Mouse (Mus musculus) midbrain, embryonic 11.5 days (tissue): ENCODE results near the gene Timm22. TPM values are rescaled to one million over a fixed set of nuclear protein-coding genes. Genes with fewer than 3 reads are reported as not detected.

ENCODE experiments used
- ATAC-seq: fragments of 200-750 bp; cut with Nextera tagmentation; 2 replicates; pipeline ENCODE4 v1.8.0; 2017; ENCODE audit warnings: moderate TSS enrichment, moderate library complexity; ENCODE audit not compliant: low FRiP score
- DNase-seq: peaks from one replicate; pipeline ENCODE4 v3.0.0; 2015; ENCODE audit warnings: low spot score; ENCODE audit errors: missing footprints
- H3K27ac ChIP-seq: fragments of 300-500 bp; sonication (generic); 2 replicates; pipeline ENCODE4 v1.5.1; 2014; ENCODE audit warnings: low read depth, low read length
- H3K27me3 ChIP-seq: fragments of 300-500 bp; sonication (generic); 2 replicates; pipeline ENCODE4 v1.6.1; 2014; ENCODE audit warnings: mild to moderate bottlenecking, low read length, moderate library complexity, mixed read lengths; ENCODE audit not compliant: control insufficient read depth, insufficient read depth
- H3K36me3 ChIP-seq: fragments of 300-500 bp; sonication (generic); 2 replicates; pipeline ENCODE4 v1.6.1; 2014; ENCODE audit warnings: mild to moderate bottlenecking, low read length, moderate library complexity, mixed read lengths; ENCODE audit not compliant: control insufficient read depth, insufficient read depth
- H3K4me1 ChIP-seq: fragments of 300-500 bp; sonication (generic); 2 replicates; pipeline ENCODE4 v1.6.1; 2014; ENCODE audit warnings: low read length; ENCODE audit not compliant: control insufficient read depth, insufficient read depth
- H3K4me2 ChIP-seq: fragments of 300-500 bp; sonication (generic); 2 replicates; pipeline ENCODE4 v1.6.1; 2014; ENCODE audit warnings: mild to moderate bottlenecking, moderate library complexity
- H3K4me3 ChIP-seq: fragments of 300-500 bp; sonication (generic); 2 replicates; pipeline ENCODE4 v1.5.1; 2014; ENCODE audit warnings: low read depth, low read length
- H3K9ac ChIP-seq: fragments of 300-500 bp; sonication (generic); 2 replicates; pipeline ENCODE4 v1.6.1; 2014; ENCODE audit warnings: low read length
- H3K9me3 ChIP-seq: fragments of 300-500 bp; sonication (generic); 2 replicates; pipeline ENCODE4 v1.6.1; 2016; ENCODE audit warnings: low read length; ENCODE audit not compliant: control insufficient read depth
- WGBS: fragments of 180-500 bp; shearing (Covaris S2); extraction: QIAGEN DNeasy Blood & Tissue Kit; methylation state at CpG from one replicate; pipeline ENCODE4 v1.1.7; 2014; 5-methylcytosine and 5-hydroxymethylcytosine counted together
- polyA plus RNA-seq: library from polyadenylated mRNA; unstranded; fragments of >200 nt; fragmentation: Nextera tagmentation; extraction: Ambion mirVana; gene quantifications from 2 replicates; pipeline ENCODE4 v1.2.1, GENCODE M21; 2014

Gene Timm22
- polyA plus RNA-seq, 1 experiment from 2014 or later = 117 TPM

DNA sequence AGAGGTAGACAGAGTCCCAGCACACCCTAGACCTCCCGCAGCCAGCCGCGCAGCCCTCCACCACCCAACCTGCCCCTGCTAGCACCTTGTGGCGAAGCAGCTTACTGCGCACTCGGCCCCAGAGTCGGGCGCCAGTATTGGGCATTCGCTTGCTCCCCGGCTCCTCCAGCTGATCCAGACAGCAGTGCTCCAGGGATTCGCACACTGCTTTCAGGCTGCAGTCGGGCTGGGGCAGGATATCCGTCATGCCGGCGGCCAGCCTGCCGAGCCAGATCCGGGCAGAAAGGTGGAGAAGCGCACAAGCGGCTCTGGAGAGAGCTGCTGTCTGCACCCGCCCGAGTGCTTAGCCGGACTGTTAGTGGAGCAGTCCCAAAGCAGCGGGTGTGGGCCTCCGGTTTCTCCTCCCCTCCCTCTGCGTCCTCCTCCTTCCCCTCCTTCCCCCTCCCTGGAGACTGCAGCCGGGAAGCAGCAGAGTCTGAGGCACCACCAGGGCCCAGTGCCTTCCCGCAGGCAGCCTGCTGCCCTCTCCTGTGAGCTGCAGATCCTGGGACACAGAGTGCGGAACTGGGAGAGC, 30.2 kb downstream of the Timm22 start:
- peaks cover 20% of the 10 kb centered on the region for H3K4me1 ChIP-seq
- H3K27ac ChIP-seq = peak overlapping the region; percentile 30
- 6% methylated on average over 27 of the region's 28 CpGs for WGBS
- H3K27me3 ChIP-seq = peaks cover 8% of the 10 kb centered on the region
- DNase-seq (peak; percentile 90), ATAC-seq (peak; percentile 75)
- peak overlapping the region; percentile 21 for H3K4me3 ChIP-seq
- H3K9ac ChIP-seq = peak overlapping the region; percentile 54
- no peaks in the 10 kb centered on the region; the same call in none of the 2 replicates for H3K36me3 ChIP-seq
- H3K4me2 ChIP-seq = peak overlapping the region; percentile 43
- no peaks in the 10 kb centered on the region for H3K9me3 ChIP-seq

DNA sequence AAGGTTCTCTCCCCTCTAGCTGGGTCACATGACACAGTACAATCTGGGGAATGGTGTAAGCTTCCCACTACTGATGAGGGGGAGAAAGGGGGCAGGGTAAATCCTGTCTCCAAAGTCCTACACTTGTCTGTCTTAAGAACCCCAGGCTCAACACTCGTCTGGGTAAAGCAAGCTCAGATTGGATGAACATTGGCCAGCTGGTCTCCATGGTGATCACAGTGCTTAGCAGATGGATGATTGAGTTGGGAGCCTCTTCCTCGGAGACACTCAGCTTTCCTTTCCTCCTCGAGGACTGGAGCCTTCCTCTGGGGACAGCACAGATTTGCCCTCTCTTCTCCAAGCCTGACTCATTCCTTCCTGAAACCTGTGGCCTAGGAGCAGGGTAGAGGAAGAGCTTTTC, 32.9 kb downstream of the Timm22 start:
- Histone ChIP-seq H3K4me2 (no peak overlapping the region), H3K36me3 (no peaks in the 10 kb centered on the region; the same call in 1 of the 2 replicates), H3K4me3 (no peak overlapping the region), H3K4me1 (peaks cover 20% of the 10 kb centered on the region), H3K9ac (no peak overlapping the region), H3K27me3 (peaks cover 11% of the 10 kb centered on the region), H3K9me3 (no peaks in the 10 kb centered on the region), H3K27ac (no peak overlapping the region)
- 4% methylated on average over 3 of the region's 3 CpGs for WGBS
- DNase-seq = no peak
- 0 out of 2 replicates have a peak, but pooled peaks have one; percentile 16 for ATAC-seq

DNA sequence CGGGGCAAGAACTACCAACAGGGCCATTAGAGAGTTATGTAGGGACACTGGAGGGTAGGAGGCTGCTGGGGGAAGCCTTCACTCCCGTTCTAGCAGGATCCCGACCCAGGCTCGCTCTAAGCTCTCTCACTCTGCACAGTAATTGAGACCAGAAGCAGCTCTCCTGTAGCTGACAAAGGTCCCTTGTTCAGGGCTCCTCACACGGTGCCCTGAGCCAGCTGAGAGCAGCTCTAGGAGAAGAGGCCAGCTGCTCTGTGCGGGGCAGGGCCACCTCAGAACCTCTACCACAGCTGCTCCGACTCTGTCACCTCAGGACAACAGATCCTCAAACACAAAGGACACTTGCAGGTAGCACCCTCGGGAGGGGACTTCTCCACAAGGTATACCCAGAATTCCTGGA, 38.7 kb downstream of the Timm22 start:
- H3K27ac ChIP-seq = no peak overlapping the region
- ATAC-seq (no peak), DNase-seq (no peak)
- H3K27me3 ChIP-seq = peaks cover 15% of the 10 kb centered on the region
- H3K9ac ChIP-seq = no peak overlapping the region; the same call in 1 of the 2 replicates
- no peaks in the 10 kb centered on the region; the same call in 1 of the 2 replicates for H3K36me3 ChIP-seq
- no peak overlapping the region for H3K4me3 ChIP-seq
- WGBS = 23% methylated on average over 8 of the region's 8 CpGs
- no peaks in the 10 kb centered on the region for H3K9me3 ChIP-seq
- H3K4me1 ChIP-seq = peaks cover 41% of the 10 kb centered on the region
- H3K4me2 ChIP-seq = no peak overlapping the region

DNA sequence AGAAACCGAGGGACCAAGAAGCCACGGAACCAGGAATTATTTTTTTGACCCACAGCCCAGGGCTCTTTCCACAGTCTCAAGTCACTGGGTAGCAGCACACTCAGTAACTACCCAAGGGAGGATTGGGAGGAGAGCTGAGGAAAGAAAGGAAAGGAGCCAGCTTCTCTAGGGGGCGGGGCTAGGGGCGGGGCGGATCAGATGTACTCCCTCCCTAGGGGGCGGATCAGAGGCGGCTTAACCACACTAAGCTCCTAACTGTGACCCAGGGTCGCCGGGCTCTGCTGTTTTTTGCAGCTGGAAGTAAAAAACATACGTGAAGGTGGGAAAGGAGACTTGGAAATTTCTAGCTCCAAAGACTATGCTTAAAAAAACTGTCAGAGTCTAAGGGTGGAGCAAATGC, 39.5 kb downstream of the Timm22 start:
- ATAC-seq = peak; percentile 63
- peak; percentile 95 for DNase-seq
- H3K9ac ChIP-seq = peak overlapping the region; percentile 20; the same call in 1 of the 2 replicates
- H3K4me2 ChIP-seq = no peak overlapping the region
- H3K9me3 ChIP-seq = no peaks in the 10 kb centered on the region
- WGBS = 1% methylated on average over 10 of the region's 10 CpGs
- H3K36me3 ChIP-seq = no peaks in the 10 kb centered on the region; the same call in 1 of the 2 replicates
- peaks cover 15% of the 10 kb centered on the region for H3K27me3 ChIP-seq
- no peak overlapping the region for H3K27ac ChIP-seq
- no peak overlapping the region for H3K4me3 ChIP-seq
- H3K4me1 ChIP-seq = peaks cover 43% of the 10 kb centered on the region

DNA sequence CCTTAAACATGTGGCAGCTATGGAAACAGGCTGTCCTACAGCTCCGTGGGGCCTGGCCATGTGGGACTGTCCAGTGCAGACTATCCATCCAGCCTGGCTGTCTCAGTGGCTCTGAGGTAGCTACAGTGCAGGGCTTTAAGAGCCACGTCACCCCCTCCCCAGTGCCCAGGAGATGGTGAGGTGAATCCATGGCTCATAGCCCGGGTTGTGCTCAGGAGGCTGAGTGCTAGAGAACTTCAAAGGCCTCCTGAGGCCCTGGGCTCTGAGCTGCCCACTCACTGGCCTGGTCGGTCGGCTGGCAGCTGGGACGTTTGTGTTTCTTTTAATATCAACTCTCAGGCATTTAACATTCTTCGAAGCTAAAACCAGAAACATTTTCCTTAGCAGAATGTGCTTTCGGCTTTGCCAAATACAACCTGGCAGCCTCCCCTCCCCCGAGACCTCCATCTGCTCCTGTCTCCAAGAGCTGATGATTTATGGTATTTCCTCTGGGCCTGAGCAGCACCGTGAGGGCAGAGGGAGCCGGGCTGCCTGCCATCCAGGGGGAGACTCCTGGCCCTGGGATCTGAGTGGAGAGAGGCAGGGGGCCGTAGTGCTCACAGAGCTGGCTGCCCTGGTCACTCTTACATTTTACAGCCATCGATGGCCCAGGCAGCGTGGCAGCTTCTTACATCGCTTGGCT, 42.9 kb downstream of the Timm22 start:
- peak overlapping the region; percentile 87 for H3K27ac ChIP-seq
- no peaks in the 10 kb centered on the region for H3K36me3 ChIP-seq
- peak overlapping the region; percentile 14; the same call in 1 of the 2 replicates for H3K4me2 ChIP-seq
- WGBS = 38% methylated on average over 15 of the region's 15 CpGs
- H3K9me3 ChIP-seq = no peaks in the 10 kb centered on the region
- peak overlapping the region; percentile 43; the same call in 1 of the 2 replicates for H3K9ac ChIP-seq
- peaks cover 43% of the 10 kb centered on the region for H3K4me1 ChIP-seq
- peak; percentile 54 for ATAC-seq
- DNase-seq = peak; percentile 93
- H3K27me3 ChIP-seq = peaks cover 11% of the 10 kb centered on the region
- no peak overlapping the region for H3K4me3 ChIP-seq

DNA sequence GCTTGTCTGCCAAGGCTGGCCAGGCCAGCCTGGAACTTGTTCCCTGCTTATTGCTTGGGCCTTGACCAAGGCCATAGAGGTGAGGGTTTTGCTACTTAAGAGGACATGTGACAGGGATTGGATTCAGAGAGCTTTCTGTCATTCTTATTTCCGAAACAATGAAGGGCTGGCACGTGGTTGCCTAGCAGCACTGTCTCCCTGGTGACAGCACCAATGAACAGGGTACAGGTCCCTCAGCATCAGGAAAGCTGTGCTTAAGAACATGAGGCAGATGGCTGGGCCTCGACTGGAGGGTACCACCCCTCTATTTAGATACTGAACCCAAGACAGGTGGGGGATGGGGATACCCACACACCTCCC, 43.4 kb downstream of the Timm22 start:
- no peak overlapping the region for H3K4me3 ChIP-seq
- peak overlapping the region; percentile 87 for H3K27ac ChIP-seq
- ATAC-seq = peak; percentile 86
- peaks cover 11% of the 10 kb centered on the region for H3K27me3 ChIP-seq
- no peaks in the 10 kb centered on the region for H3K9me3 ChIP-seq
- peaks cover 43% of the 10 kb centered on the region for H3K4me1 ChIP-seq
- no peaks in the 10 kb centered on the region for H3K36me3 ChIP-seq
- WGBS = 17% methylated on average over 3 of the region's 3 CpGs
- DNase-seq = no peak
- peak overlapping the region; percentile 43; the same call in 1 of the 2 replicates for H3K9ac ChIP-seq
- peak overlapping the region; percentile 14; the same call in 1 of the 2 replicates for H3K4me2 ChIP-seq

DNA sequence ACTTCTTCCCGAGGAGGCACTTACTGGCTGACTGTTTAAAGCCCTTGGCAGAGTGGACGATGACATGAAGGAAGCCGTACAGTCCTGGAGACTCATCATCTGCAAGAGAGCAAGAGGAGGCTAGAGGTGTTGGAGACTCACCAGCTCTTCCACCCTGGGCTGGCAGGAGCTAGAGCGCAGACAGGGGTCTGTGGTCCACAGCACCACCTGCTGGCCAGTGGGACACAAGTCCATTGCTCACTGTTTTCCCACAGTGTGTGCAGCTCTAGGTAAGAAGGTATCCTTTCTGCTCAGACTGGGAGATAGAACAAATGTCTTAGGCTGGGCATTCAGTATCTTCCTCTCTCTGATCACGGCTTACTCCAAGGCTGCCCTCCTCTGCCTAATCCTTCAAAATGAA, 47.7 kb downstream of the Timm22 start:
- no peak overlapping the region for H3K27ac ChIP-seq
- H3K36me3 ChIP-seq = 0 out of 2 replicates have a peak, but pooled peaks cover 2% of the 10 kb centered on the region
- H3K4me2 ChIP-seq = no peak overlapping the region
- H3K4me1 ChIP-seq = peaks cover 13% of the 10 kb centered on the region
- DNase-seq (peak; percentile 95), ATAC-seq (peak; percentile 49; the same call in 1 of the 2 replicates)
- WGBS = 56% methylated on average over 5 of the region's 5 CpGs
- no peak overlapping the region for H3K9ac ChIP-seq
- no peak overlapping the region for H3K4me3 ChIP-seq
- no peaks in the 10 kb centered on the region for H3K9me3 ChIP-seq
- H3K27me3 ChIP-seq = 0 out of 2 replicates have a peak, but pooled peaks cover under 1% of the 10 kb centered on the region

DNA sequence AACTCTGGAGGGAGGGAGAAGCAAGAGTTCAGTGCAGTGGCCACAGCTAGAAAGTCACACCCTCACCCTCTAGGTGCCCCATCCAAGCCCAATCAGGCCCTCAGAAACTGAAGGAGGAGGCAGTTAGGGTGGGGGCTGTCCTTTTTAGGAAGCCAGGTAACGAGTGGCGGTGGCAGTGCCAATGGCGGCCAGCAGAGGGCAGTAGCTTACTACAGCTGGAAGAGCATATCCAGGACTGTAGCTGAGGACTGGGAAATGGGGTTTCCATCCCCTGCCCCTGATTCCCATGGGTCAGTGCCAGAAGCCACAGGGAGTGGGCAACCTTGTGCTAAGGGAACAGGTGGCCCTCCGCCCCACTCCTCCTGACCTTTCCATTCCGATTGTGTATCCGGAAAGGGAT, 49.5 kb downstream of the Timm22 start:
- peaks cover 2% of the 10 kb centered on the region; the same call in 1 of the 2 replicates for H3K36me3 ChIP-seq
- peak; percentile 68; the same call in 1 of the 2 replicates for ATAC-seq
- WGBS = 15% methylated on average over 6 of the region's 6 CpGs

DNA sequence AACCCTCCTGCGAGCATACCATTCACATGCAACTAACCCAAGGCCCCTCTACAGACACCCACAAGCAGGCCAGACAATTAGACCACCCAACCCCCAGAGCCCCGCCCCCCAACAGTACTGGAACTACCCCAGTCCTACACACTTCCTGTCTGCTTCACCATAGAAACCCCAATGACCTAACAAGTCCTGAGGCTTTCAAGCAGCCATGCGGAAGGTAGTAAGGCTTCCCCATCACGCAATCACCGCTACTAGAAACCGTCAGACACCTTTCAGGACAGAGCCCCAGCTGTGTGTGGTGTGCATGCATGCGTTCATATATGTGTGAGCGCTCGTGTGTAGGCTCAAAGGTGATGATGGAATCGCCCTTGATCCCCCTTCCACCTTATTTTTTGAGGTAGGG, 50.1 kb downstream of the Timm22 start:
- Histone ChIP-seq H3K9me3 (no peaks in the 10 kb centered on the region), H3K36me3 (peaks cover 2% of the 10 kb centered on the region; the same call in 1 of the 2 replicates), H3K4me3 (no peak overlapping the region), H3K9ac (no peak overlapping the region), H3K27ac (no peak overlapping the region), H3K4me1 (no peaks in the 10 kb centered on the region), H3K4me2 (no peak overlapping the region), H3K27me3 (no peaks in the 10 kb centered on the region)
- WGBS = 81% methylated on average over 10 of the region's 10 CpGs
- ATAC-seq (no peak), DNase-seq (no peak)

More for the DNA sequence above, 49.5 kb downstream of the Timm22 start:
- peak; percentile 99 for DNase-seq
- Histone ChIP-seq H3K4me1 (no peaks in the 10 kb centered on the region), H3K9ac (no peak overlapping the region), H3K4me2 (no peak overlapping the region), H3K9me3 (no peaks in the 10 kb centered on the region), H3K27ac (no peak overlapping the region), H3K4me3 (no peak overlapping the region), H3K27me3 (no peaks in the 10 kb centered on the region)
